Mouse (Mus musculus) brain, embryonic 14.5 days (tissue): Measurements from ENCODE around the gene Il11. TPM values are rescaled to one million over a fixed set of nuclear protein-coding genes. Genes with fewer than 3 reads are reported as not detected.
"Not testable (repeated sequence)": the region's sequence is repeated elsewhere in the genome, so short reads cannot be mapped to it uniquely, and the experiment has no call there.

Source experiments
- DNase-seq: peaks from one replicate; pipeline ENCODE4 v3.0.0-alpha.2; 2011; ENCODE audit warnings: low read depth
- CTCF ChIP-seq: fragments of 200-500 bp; IDR thresholded peaks from 2 replicates; pipeline ENCODE4 v1.5.1; 2012; ENCODE audit warnings: inconsistent platforms, mild to moderate bottlenecking, moderate library complexity, borderline replicate concordance; ENCODE audit not compliant: insufficient read depth, insufficient read length; ENCODE audit errors: extremely low read depth
- POLR2A ChIP-seq: fragments of 200-500 bp; IDR thresholded peaks from 2 replicates; pipeline ENCODE4 v1.6.1; 2012; ENCODE audit warnings: mild to moderate bottlenecking, inconsistent platforms, borderline replicate concordance; ENCODE audit not compliant: poor library complexity, insufficient read depth, insufficient read length, severe bottlenecking; ENCODE audit errors: extremely low read depth
- polyA plus RNA-seq: library from polyadenylated mRNA; depleted of rRNA; stranded (reverse); fragments of >200 nt; gene quantifications from 2 replicates; pipeline ENCODE4 v1.2.3, GENCODE M21; 2012

Il11 gene
- polyA plus RNA-seq, 1 experiment = 0.16 TPM

DNA sequence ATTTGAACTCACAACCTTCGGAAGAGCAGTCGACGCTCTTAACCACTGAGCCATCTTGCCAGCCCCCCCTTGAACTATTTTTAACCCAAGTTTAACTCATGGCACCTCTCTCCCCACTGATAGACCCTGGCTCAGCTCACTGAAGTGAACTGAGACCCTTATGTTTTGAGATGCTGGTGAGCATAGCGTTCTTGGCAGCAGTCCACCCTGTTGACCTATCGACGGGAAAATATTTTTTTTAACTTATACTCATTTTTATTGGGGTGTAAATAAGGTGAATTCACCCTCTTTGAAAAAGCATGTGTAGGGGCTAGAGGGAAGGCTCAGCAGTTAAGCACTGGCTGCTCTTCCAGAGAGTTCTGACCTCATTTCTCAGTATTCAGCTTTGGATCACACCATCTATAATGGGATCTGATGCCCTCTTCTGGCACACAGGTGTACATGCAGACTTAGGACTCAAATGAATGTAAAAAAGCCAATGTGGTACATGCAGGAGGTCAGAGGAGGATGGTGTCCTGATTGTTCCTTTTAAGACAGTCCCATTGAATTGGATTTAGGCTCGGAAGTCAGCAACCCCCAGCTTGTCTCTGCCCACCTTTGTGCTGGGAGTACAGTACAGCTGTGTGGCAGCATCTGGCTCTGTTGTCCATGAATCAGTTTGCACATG, 13.2 kb upstream of the Il11 start:
- peak; percentile 74 for DNase-seq
- TF ChIP-seq POLR2A (no peak), CTCF (peak; percentile 58; the same call in 1 of the 2 replicates)

DNA sequence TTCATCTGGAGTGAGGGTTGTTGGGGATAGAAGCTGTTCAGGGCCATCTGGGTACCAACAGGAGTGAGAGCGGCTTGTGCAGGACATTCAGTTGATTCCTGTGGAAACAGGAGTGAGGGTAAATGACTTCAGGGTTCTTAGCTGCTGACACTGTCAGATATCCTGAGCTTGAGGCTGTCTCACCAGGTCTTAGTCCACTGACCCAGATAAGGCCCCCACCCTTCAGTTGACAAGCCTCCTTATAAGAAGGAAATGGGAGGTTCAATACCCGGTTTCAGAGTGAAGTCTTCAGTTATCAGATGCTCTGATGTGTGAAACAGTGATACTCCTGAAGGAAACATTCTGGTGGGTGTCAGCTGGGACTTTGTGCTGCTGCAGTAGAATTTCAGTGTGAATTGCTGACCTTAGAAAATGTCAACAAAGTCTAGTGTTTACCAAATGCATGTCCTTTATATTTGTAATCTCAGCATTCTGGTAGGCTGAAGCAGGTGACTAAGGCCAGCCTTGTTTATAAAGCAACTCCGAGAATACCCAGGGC, 12.0 kb upstream of the Il11 start:
- no peak for TF ChIP-seq POLR2A
- no peak for TF ChIP-seq CTCF
- no peak for DNase-seq

DNA sequence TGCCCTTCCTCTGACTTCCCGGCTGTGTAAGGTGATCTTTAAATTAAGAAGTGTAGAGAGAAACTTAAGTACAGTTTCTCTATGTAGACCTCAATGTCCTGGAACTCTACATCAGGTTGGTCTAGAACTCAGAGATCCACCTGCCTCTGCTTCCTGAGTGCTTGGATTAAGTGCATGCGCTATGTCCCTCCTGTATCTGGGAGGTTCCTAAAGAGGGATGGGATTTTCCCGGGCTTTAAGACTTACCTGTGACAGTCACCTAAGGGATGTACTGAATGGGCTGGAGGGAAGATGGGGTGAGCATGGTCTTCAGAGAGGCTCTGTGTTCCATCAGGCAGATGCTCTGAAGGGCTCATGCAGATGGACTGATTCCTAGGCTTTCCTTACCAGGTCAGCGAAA, 11.0 kb upstream of the Il11 start:
- TF ChIP-seq POLR2A = no peak
- TF ChIP-seq CTCF = no peak
- DNase-seq = no peak

- DNase-seq = not testable (repeated sequence)
Measured at GRCm38 (mm10) chr7:4793248-4793647, 10.6 kb upstream of the Il11 start.

- TF ChIP-seq POLR2A (peak; percentile 81; the same call in 1 of the 2 replicates), CTCF (no peak)
Measured at GRCm38 (mm10) chr7:4792278-4793212, 9.9 kb upstream of the Il11 start, which contains the start of gene Rpl28. Rpl28 (plus strand) TSS chr7:4792874.

GRCm38 (mm10) chr7:4789436-4789935, 6.8 kb upstream of the Il11 start, which contains the start of gene Tmem238:
Tmem238 (minus strand) TSS chr7:4789656.
- TF ChIP-seq CTCF (no peak), POLR2A (0 out of 2 replicates have a peak, but pooled peaks have one; percentile 19)
- peak; percentile 10 for DNase-seq

More at GRCm38 (mm10) chr7:4792278-4793212, 9.9 kb upstream of the Il11 start, which contains the start of gene Rpl28:
- peak; percentile 99 for DNase-seq

- peak; percentile 77 for DNase-seq
- TF ChIP-seq CTCF (peak; percentile 11; the same call in 1 of the 2 replicates), POLR2A (0 out of 2 replicates have a peak, but pooled peaks have one; percentile 25)
Measured at GRCm38 (mm10) chr7:4788499-4789435, 6.1 kb upstream of the Il11 start.

DNA sequence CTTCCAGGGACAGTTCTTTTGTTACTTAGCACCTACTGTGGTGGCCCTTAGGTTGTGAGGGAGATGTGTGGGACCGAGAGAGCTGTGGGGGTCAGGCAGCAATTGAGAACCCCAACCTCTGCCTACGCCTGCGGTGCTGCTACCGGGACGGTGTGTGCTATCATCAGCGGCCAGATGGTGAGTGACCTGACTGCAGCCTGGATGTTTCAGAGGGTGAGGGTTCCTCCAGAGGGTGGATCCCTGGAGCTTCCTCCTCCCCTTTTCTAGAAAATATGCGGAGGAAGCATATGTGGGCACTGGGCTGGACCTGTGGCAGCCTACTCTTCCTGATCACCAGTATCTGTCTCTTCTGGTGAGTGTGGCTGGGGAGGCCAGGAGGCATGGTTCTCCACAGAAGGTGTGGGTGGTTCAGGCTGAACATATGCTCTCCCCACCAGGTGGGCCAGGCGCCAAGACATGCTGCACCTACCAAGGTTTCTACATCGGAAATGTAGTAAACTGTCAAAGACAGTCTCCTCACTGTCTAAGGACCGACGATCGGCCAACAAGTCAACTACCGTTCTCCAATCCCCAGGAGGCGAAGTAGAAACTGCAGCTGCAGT, 1.1 kb upstream of the Il11 start:
- no peak for DNase-seq
- TF ChIP-seq POLR2A = no peak
- no peak for TF ChIP-seq CTCF

DNA sequence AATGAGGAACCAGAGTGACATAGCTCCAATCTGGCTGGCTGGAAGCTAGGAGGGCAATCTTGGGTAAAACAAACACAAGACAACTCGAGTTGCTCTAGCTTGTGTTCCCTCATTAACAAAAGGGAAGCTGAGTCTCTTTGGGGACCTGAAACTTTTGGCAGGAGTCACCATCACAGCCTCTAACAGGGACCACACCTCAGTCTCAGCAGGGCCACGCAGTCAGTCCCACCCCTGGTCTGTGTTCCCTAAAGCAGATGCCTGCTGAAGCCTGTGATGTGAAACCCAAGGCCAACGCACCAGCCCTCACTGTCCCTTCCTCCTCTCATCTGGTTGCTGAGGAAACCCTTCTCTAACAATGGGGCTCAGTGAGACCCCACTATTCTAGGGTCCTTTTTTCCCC, 529 bp downstream of the Il11 start:
- TF ChIP-seq CTCF (no peak), POLR2A (no peak)
- no peak for DNase-seq

GRCm38 (mm10) chr7:4779921-4780320, 2.7 kb downstream of the Il11 start:
- no peak for DNase-seq
- no peak for TF ChIP-seq POLR2A
- TF ChIP-seq CTCF = no peak
